Mouse (Mus musculus): ENCODE data around the gene Rps6ka1. TPM values are rescaled to one million over a fixed set of nuclear protein-coding genes. Genes with fewer than 3 reads are reported as not detected.
"Not testable (repeated sequence)": the region's sequence is repeated elsewhere in the genome, so short reads cannot be mapped to it uniquely, and the experiment has no call there.

The Rps6ka1 gene
- total and polyA plus RNA-seq, 2 experiments = 4.1 to 16.9 TPM

- Histone ChIP-seq H3K9ac (ENCODE audit: low read depth, low read length) (no peak overlapping the region), H3K27me3 (ENCODE audit: control insufficient read depth, insufficient read depth, low read length) (no peaks in the 10 kb centered on the region), H3K4me1 (ENCODE audit: control insufficient read depth, insufficient read depth, low read length) (0 out of 2 replicates have a peak, but pooled peaks cover 2% of the 10 kb centered on the region), H3K27ac (replicated peaks; ENCODE audit: insufficient read depth, low read depth, low read length) (no peak overlapping the region), H3K36me3 (ENCODE audit: control insufficient read depth, insufficient read depth, low read length) (no peaks in the 10 kb centered on the region), H3K79me2 (ENCODE audit: control insufficient read depth, insufficient read depth, low read length) (no peaks in the 10 kb centered on the region), H3K4me3 (ENCODE audit: insufficient read depth, low read depth, low read length) (no peak overlapping the region)
- TF ChIP-seq CTCF (IDR thresholded peaks at IDR 0.05; ENCODE audit: low read depth, low read length) (no peak), POLR2A (IDR thresholded peaks at IDR 0.05; ENCODE audit: extremely low read depth, insufficient read depth, low read length) (no peak)
- 82% methylated on average over 6 of the region's 6 CpGs for WGBS
- no peak for DNase-seq (ENCODE audit: extremely low read depth, low read depth, low spot score)
Measured at GRCm38 (mm10) chr4:133908051-133908450, 20.5 kb upstream of the Rps6ka1 start.

GRCm38 (mm10) chr4:133907086-133907485, 19.5 kb upstream of the Rps6ka1 start:
- H3K36me3 ChIP-seq (ENCODE audit: control insufficient read depth, insufficient read depth, low read length) = no peaks in the 10 kb centered on the region
- H3K4me3 ChIP-seq (ENCODE audit: insufficient read depth, low read depth, low read length) = no peak overlapping the region
- TF ChIP-seq CTCF (IDR thresholded peaks at IDR 0.05; ENCODE audit: low read depth, low read length) = no peak
- no peak for TF ChIP-seq POLR2A (IDR thresholded peaks at IDR 0.05; ENCODE audit: extremely low read depth, insufficient read depth, low read length)
- H3K9ac ChIP-seq (ENCODE audit: low read depth, low read length) = no peak overlapping the region
- WGBS = 41% methylated on average over 4 of the region's 4 CpGs
- H3K27me3 ChIP-seq (ENCODE audit: control insufficient read depth, insufficient read depth, low read length) = no peaks in the 10 kb centered on the region
- no peak overlapping the region for H3K27ac ChIP-seq (replicated peaks; ENCODE audit: insufficient read depth, low read depth, low read length)
- DNase-seq (ENCODE audit: extremely low read depth, low read depth, low spot score) = no peak
- no peaks in the 10 kb centered on the region for H3K79me2 ChIP-seq (ENCODE audit: control insufficient read depth, insufficient read depth, low read length)
- 0 out of 2 replicates have a peak, but pooled peaks cover 2% of the 10 kb centered on the region for H3K4me1 ChIP-seq (ENCODE audit: control insufficient read depth, insufficient read depth, low read length)

GRCm38 (mm10) chr4:133906336-133906735, 18.7 kb upstream of the Rps6ka1 start:
- not testable (repeated sequence) for DNase-seq (ENCODE audit: extremely low read depth, low read depth, low spot score); H3K4me3 ChIP-seq (ENCODE audit: insufficient read depth, low read depth, low read length); H3K4me1 ChIP-seq (ENCODE audit: control insufficient read depth, insufficient read depth, low read length); H3K27ac ChIP-seq (replicated peaks; ENCODE audit: insufficient read depth, low read depth, low read length); H3K79me2 ChIP-seq (ENCODE audit: control insufficient read depth, insufficient read depth, low read length); H3K36me3 ChIP-seq (ENCODE audit: control insufficient read depth, insufficient read depth, low read length); H3K27me3 ChIP-seq (ENCODE audit: control insufficient read depth, insufficient read depth, low read length); H3K9ac ChIP-seq (ENCODE audit: low read depth, low read length)
- 92% methylated on average over 5 of the region's 5 CpGs for WGBS

- Histone ChIP-seq H3K79me2 (ENCODE audit: control insufficient read depth, insufficient read depth, low read length) (no peaks in the 10 kb centered on the region), H3K4me1 (ENCODE audit: control insufficient read depth, insufficient read depth, low read length) (0 out of 2 replicates have a peak, but pooled peaks cover 2% of the 10 kb centered on the region), H3K9ac (ENCODE audit: low read depth, low read length) (no peak overlapping the region), H3K36me3 (ENCODE audit: control insufficient read depth, insufficient read depth, low read length) (no peaks in the 10 kb centered on the region), H3K27me3 (ENCODE audit: control insufficient read depth, insufficient read depth, low read length) (no peaks in the 10 kb centered on the region), H3K27ac (replicated peaks; ENCODE audit: insufficient read depth, low read depth, low read length) (no peak overlapping the region), H3K4me3 (ENCODE audit: insufficient read depth, low read depth, low read length) (no peak overlapping the region)
- 84% methylated on average over 7 of the region's 7 CpGs for WGBS
- DNase-seq (ENCODE audit: extremely low read depth, low read depth, low spot score) = no peak
- TF ChIP-seq POLR2A (IDR thresholded peaks at IDR 0.05; ENCODE audit: extremely low read depth, insufficient read depth, low read length) (no peak), CTCF (IDR thresholded peaks at IDR 0.05; ENCODE audit: low read depth, low read length) (no peak)
Measured at GRCm38 (mm10) chr4:133905167-133905566, 17.6 kb upstream of the Rps6ka1 start.

- no peak overlapping the region for H3K9ac ChIP-seq (ENCODE audit: low read depth, low read length)
- 86% methylated on average over 8 of the region's 8 CpGs for WGBS
- H3K79me2 ChIP-seq (ENCODE audit: control insufficient read depth, insufficient read depth, low read length) = no peaks in the 10 kb centered on the region
- H3K4me3 ChIP-seq (ENCODE audit: insufficient read depth, low read depth, low read length) = no peak overlapping the region
- no peak for TF ChIP-seq CTCF (IDR thresholded peaks at IDR 0.05; ENCODE audit: low read depth, low read length)
- H3K4me1 ChIP-seq (ENCODE audit: control insufficient read depth, insufficient read depth, low read length) = no peaks in the 10 kb centered on the region
- no peak for DNase-seq (ENCODE audit: extremely low read depth, low read depth, low spot score)
- H3K36me3 ChIP-seq (ENCODE audit: control insufficient read depth, insufficient read depth, low read length) = no peaks in the 10 kb centered on the region
- H3K27me3 ChIP-seq (ENCODE audit: control insufficient read depth, insufficient read depth, low read length) = no peaks in the 10 kb centered on the region
- H3K27ac ChIP-seq (replicated peaks; ENCODE audit: insufficient read depth, low read depth, low read length) = no peak overlapping the region
Measured at GRCm38 (mm10) chr4:133904326-133904725, 16.7 kb upstream of the Rps6ka1 start.

- no peaks in the 10 kb centered on the region for H3K79me2 ChIP-seq (ENCODE audit: control insufficient read depth, insufficient read depth, low read length)
- H3K36me3 ChIP-seq (ENCODE audit: control insufficient read depth, insufficient read depth, low read length) = no peaks in the 10 kb centered on the region
- DNase-seq (ENCODE audit: extremely low read depth, low read depth, low spot score) = no peak
- H3K27me3 ChIP-seq (ENCODE audit: control insufficient read depth, insufficient read depth, low read length) = no peaks in the 10 kb centered on the region
- no peak for TF ChIP-seq CTCF (IDR thresholded peaks at IDR 0.05; ENCODE audit: low read depth, low read length)
- no peak for TF ChIP-seq POLR2A (IDR thresholded peaks at IDR 0.05; ENCODE audit: extremely low read depth, insufficient read depth, low read length)
- no peak overlapping the region for H3K27ac ChIP-seq (replicated peaks; ENCODE audit: insufficient read depth, low read depth, low read length)
- WGBS = 63% methylated on average over 7 of the region's 7 CpGs
- no peak overlapping the region for H3K4me3 ChIP-seq (ENCODE audit: insufficient read depth, low read depth, low read length)
- no peak overlapping the region for H3K9ac ChIP-seq (ENCODE audit: low read depth, low read length)
- H3K4me1 ChIP-seq (ENCODE audit: control insufficient read depth, insufficient read depth, low read length) = no peaks in the 10 kb centered on the region
Measured at GRCm38 (mm10) chr4:133903372-133903771, 15.8 kb upstream of the Rps6ka1 start.
